Mouse (Mus musculus): ENCODE measurements around the gene Reep3.

GRCm38 (mm10) chr10:67051466-67051865, 45.3 kb downstream of the Reep3 start:
- TF ChIP-seq POLR2A (IDR thresholded peaks at IDR 0.05; ENCODE audit: insufficient read depth, low read length), result no peak
- TF ChIP-seq CTCF (IDR thresholded peaks at IDR 0.05; ENCODE audit: low read depth, low read length), result no peak
- no peak for TF ChIP-seq EP300 (IDR thresholded peaks at IDR 0.05; ENCODE audit: insufficient read depth, low read depth, low read length)

All from ES-Bruce4 (cell line).